Mouse (Mus musculus) spleen, postnatal 4 days (tissue): ENCODE measurements around the gene Tppp3.

Experiments used
- DNase-seq, 2 experiments: peaks; one replicate each; pipeline ENCODE4 v3.0.0; 2022; ENCODE audit warnings: low spot score in 2 of 2

Tppp3 gene

GRCm38 (mm10) chr8:105471314-105472015 is at the start of gene Tppp3:
TSS of gene Tppp3 (minus strand) at chr8:105471526.
- peak; percentile 77 to 81 for DNase-seq

GRCm38 (mm10) chr8:105521061-105521460 is 49.7 kb upstream of the Tppp3 start:
- no peak for DNase-seq

GRCm38 (mm10) chr8:105520521-105520920 is 49.2 kb upstream of the Tppp3 start:
- no peak for DNase-seq

- DNase-seq: no peak
These were observed 48.3 kb upstream of the Tppp3 start for GRCm38 (mm10) chr8:105519591-105519990.

GRCm38 (mm10) chr8:105518436-105519313 is 47.3 kb upstream of the Tppp3 start, which contains the start of gene Hsd11b2:
TSS of gene Hsd11b2 (plus strand) at chr8:105518755.
- peak; percentile 39 to 73 for DNase-seq

- no peak for DNase-seq
These were observed 46.0 kb upstream of the Tppp3 start for GRCm38 (mm10) chr8:105517346-105517745.

GRCm38 (mm10) chr8:105516018-105516645 is 44.8 kb upstream of the Tppp3 start:
- DNase-seq: peak; percentile 71 to 89

GRCm38 (mm10) chr8:105514656-105515055 is 43.3 kb upstream of the Tppp3 start:
- DNase-seq: no peak

GRCm38 (mm10) chr8:105514194-105514593 is 42.9 kb upstream of the Tppp3 start:
- no peak for DNase-seq

GRCm38 (mm10) chr8:105509997-105510735 is 38.8 kb upstream of the Tppp3 start:
- peak in 1 of 2 experiments; percentile 51 for DNase-seq

GRCm38 (mm10) chr8:105508758-105509157 is 37.4 kb upstream of the Tppp3 start:
- DNase-seq: no peak

- DNase-seq: peak in 1 of 2 experiments; percentile 50
These were observed 35.7 kb upstream of the Tppp3 start for GRCm38 (mm10) chr8:105506977-105507376.

- DNase-seq: no peak
These were observed 33.3 kb upstream of the Tppp3 start for GRCm38 (mm10) chr8:105504617-105505016.

- DNase-seq: peak in 1 of 2 experiments; percentile 60
These were observed 28.5 kb upstream of the Tppp3 start for GRCm38 (mm10) chr8:105499787-105500186.

- peak; percentile 82 to 92 for DNase-seq
These were observed 25.3 kb upstream of the Tppp3 start, which contains the start of gene Zdhhc1 for GRCm38 (mm10) chr8:105496439-105497180. TSS of gene Zdhhc1 (minus strand) at chr8:105496902.

- DNase-seq: peak in 1 of 2 experiments; percentile 55
These were observed 24.3 kb upstream of the Tppp3 start for GRCm38 (mm10) chr8:105495350-105496302.

- no peak for DNase-seq
These were observed 23.2 kb upstream of the Tppp3 start for GRCm38 (mm10) chr8:105494566-105494965.

- no peak for DNase-seq
These were observed 22.2 kb upstream of the Tppp3 start for GRCm38 (mm10) chr8:105493495-105493894.

GRCm38 (mm10) chr8:105489281-105489680 is 18.0 kb upstream of the Tppp3 start:
- DNase-seq: no peak
